Mouse (Mus musculus): ENCODE measurements around the gene Rpl13. TPM values are rescaled to one million over a fixed set of nuclear protein-coding genes. Genes with fewer than 3 reads are reported as not detected.

Rpl13 gene
- total RNA-seq, 2 experiments from 2014 or later = 389 to 466 TPM

GRCm38 (mm10) chr8:123112892-123113291 is 10.7 kb downstream of the Rpl13 start:
- intact Hi-C loops (cut with DNase I) = no loop called here

GRCm38 (mm10) chr8:123113908-123114469 is 11.8 kb downstream of the Rpl13 start:
- no peak overlapping the region for H3K4me3 ChIP-seq
- TF ChIP-seq CTCF (IDR thresholded peaks at IDR 0.05) = no peak
- no peak for DNase-seq

More at GRCm38 (mm10) chr8:123112892-123113291, 10.7 kb downstream of the Rpl13 start:
- Histone ChIP-seq H3K27ac (no peak overlapping the region), H3K4me3 (no peak overlapping the region)
- DNase-seq = no peak
- TF ChIP-seq CTCF (IDR thresholded peaks at IDR 0.05) = no peak

GRCm38 (mm10) chr8:123114644-123115043 is 12.5 kb downstream of the Rpl13 start:
- DNase-seq = no peak
- intact Hi-C loops (cut with DNase I) = no loop called here
- TF ChIP-seq CTCF (IDR thresholded peaks at IDR 0.05) = no peak
- Histone ChIP-seq H3K27ac (no peak overlapping the region), H3K4me3 (no peak overlapping the region)

More at GRCm38 (mm10) chr8:123113908-123114469, 11.8 kb downstream of the Rpl13 start:
- no peak overlapping the region for H3K27ac ChIP-seq
- intact Hi-C loops (cut with DNase I) = no loop called here

- no peak within 1 kb of the TSS for H3K27ac ChIP-seq
- no peak for TF ChIP-seq CTCF (IDR thresholded peaks at IDR 0.05)
- no peak for DNase-seq
- H3K4me3 ChIP-seq = peak within 1 kb of the TSS; percentile 73
- intact Hi-C loops (cut with DNase I) = no loop called here
Measured at GRCm38 (mm10) chr8:123117127-123117731, 15.1 kb downstream of the Rpl13 start, which contains the start of gene Cpne7. Gene Cpne7, plus strand, starts transcription at chr8:123117374.

- intact Hi-C loops (cut with DNase I) = no loop called here
- peak overlapping the region; percentile 73 for H3K4me3 ChIP-seq
- H3K27ac ChIP-seq = no peak overlapping the region
- no peak for TF ChIP-seq CTCF (IDR thresholded peaks at IDR 0.05)
- no peak for DNase-seq
Measured at GRCm38 (mm10) chr8:123117744-123118143, 15.6 kb downstream of the Rpl13 start.

GRCm38 (mm10) chr8:123122059-123122458 is 19.9 kb downstream of the Rpl13 start:
- no peak for TF ChIP-seq CTCF (IDR thresholded peaks at IDR 0.05)

GRCm38 (mm10) chr8:123122670-123123069 is 20.5 kb downstream of the Rpl13 start:
- TF ChIP-seq CTCF (IDR thresholded peaks at IDR 0.05) = no peak
- Histone ChIP-seq H3K27ac (no peak overlapping the region), H3K4me3 (no peak overlapping the region)
- intact Hi-C loops (cut with DNase I) = no loop called here
- DNase-seq = no peak

More at GRCm38 (mm10) chr8:123122059-123122458, 19.9 kb downstream of the Rpl13 start:
- H3K27ac ChIP-seq = no peak overlapping the region
- no peak overlapping the region for H3K4me3 ChIP-seq
- intact Hi-C loops (cut with DNase I) = no loop called here
- no peak for DNase-seq

- intact Hi-C loops (cut with DNase I) = no loop called here
- Histone ChIP-seq H3K4me3 (peak overlapping the region; percentile 41), H3K27ac (no peak overlapping the region)
- peak; percentile 72 for DNase-seq
- TF ChIP-seq CTCF (IDR thresholded peaks at IDR 0.05) = no peak
Measured at GRCm38 (mm10) chr8:123126193-123126816, 24.2 kb downstream of the Rpl13 start.

DNA sequence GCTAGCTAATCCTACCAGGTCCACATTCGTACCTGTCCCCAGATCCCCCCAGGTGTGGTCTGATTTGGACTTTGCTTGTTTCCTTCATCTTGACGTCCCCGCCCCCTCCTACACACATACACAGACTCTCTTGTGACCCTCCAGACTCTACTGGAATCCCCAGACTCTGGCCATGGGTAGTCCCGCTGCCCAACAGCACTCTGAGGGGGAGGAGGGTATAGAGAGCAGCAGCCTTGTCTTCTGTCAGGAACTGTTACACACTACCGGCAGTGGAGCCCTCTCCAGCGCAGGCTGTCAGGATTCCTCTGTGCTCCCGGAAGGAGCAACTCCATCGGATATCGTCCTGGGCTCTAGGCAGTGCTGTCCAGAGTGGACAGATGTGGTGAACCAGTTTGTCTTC is 28.9 kb downstream of the Rpl13 start:
- Histone ChIP-seq H3K27ac (peak overlapping the region; percentile 35; the same call in 1 of the 2 replicates), H3K4me3 (no peak overlapping the region)
- no peak for DNase-seq
- no peak for TF ChIP-seq CTCF (IDR thresholded peaks at IDR 0.05)
- intact Hi-C loops (cut with DNase I) = no loop called here

GRCm38 (mm10) chr8:123132953-123133352 is 30.8 kb downstream of the Rpl13 start:
- intact Hi-C loops (cut with DNase I) = no loop called here
- no peak overlapping the region for H3K4me3 ChIP-seq
- no peak overlapping the region for H3K27ac ChIP-seq
- no peak for DNase-seq
- TF ChIP-seq CTCF (IDR thresholded peaks at IDR 0.05) = no peak; the same call in 1 of the 2 replicates

DNA sequence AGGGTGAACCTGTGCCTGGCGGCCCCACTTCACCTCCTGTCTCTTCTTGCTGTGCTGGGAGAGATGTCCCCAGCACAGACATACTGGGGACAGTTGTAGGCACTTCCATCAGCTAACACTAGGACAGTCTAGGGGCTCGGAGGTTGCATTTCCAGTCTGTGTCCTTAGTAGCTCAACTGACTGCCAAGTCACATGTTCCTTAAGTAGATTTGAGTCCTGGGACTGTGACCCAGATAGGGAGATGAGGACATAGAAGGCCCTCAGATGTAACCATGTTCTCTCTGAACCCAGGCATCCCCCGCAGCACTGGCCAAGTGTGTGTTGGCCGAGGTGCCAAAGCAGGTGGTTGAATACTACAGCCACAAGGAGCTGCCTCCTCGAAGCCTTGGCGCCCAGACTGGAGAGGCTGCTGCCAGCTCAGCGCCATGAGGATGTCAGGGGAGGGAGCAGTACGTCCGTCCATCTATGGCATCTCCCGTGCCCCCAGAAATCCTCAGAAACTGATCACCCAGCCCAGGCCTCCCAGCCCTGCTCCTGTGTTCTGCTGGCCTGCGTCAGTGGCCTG is 32.1 kb downstream of the Rpl13 start:
- TF ChIP-seq CTCF (IDR thresholded peaks at IDR 0.05) = no peak
- Histone ChIP-seq H3K4me3 (no peak overlapping the region), H3K27ac (no peak overlapping the region)
- DNase-seq = peak; percentile 49
- intact Hi-C loops (cut with DNase I) = no loop called here

GRCm38 (mm10) chr8:123135406-123135805 is 33.3 kb downstream of the Rpl13 start:
- DNase-seq = no peak
- intact Hi-C loops (cut with DNase I) = no loop called here
- Histone ChIP-seq H3K27ac (peak overlapping the region; percentile 24; the same call in 1 of the 2 replicates), H3K4me3 (no peak overlapping the region)
- TF ChIP-seq CTCF (IDR thresholded peaks at IDR 0.05) = no peak

- intact Hi-C loops (cut with DNase I) = no loop called here
- DNase-seq = no peak
- peak overlapping the region; percentile 24; the same call in 1 of the 2 replicates for H3K27ac ChIP-seq
- TF ChIP-seq CTCF (IDR thresholded peaks at IDR 0.05) = no peak
- H3K4me3 ChIP-seq = no peak overlapping the region
Measured at GRCm38 (mm10) chr8:123135806-123136205, 33.7 kb downstream of the Rpl13 start.

Measured in gastrocnemius, adult 2 months (tissue).